Mouse (Mus musculus): Measurements from ENCODE around the gene Stt3b. TPM values are rescaled to one million over a fixed set of nuclear protein-coding genes. Genes with fewer than 3 reads are reported as not detected.
A peak's percentile ranks its signal among the peaks of the same experiment; 100 is the strongest.

Gene Stt3b
- total and polyA plus RNA-seq, 2 experiments from 2014 or later, result 66.0 to 111 TPM

GRCm38 (mm10) chr9:115349106-115349505 lies 38.9 kb upstream of the Stt3b start:
- no peaks in the 10 kb centered on the region for H3K27me3 ChIP-seq (ENCODE audit: insufficient read depth, low read length)
- no peak overlapping the region for H3K4me2 ChIP-seq (ENCODE audit: low read depth, low read length)
- H3K9me3 ChIP-seq (ENCODE audit: low read length), result no peaks in the 10 kb centered on the region
- no peak overlapping the region for H3K9ac ChIP-seq (replicated peaks; ENCODE audit: low read length)
- DNase-seq (ENCODE audit: low spot score) (no peak), ATAC-seq (no peak)
- H3K4me1 ChIP-seq (ENCODE audit: insufficient read depth, low read length), result no peaks in the 10 kb centered on the region
- H3K36me3 ChIP-seq (ENCODE audit: insufficient read depth, low read length), result no peaks in the 10 kb centered on the region
- WGBS, result 77% methylated on average over 1 of the region's 1 CpGs
- no peak overlapping the region for H3K27ac ChIP-seq
- no peak overlapping the region for H3K4me3 ChIP-seq (ENCODE audit: low read length)
- TF ChIP-seq CTCF (IDR thresholded peaks at IDR 0.05; ENCODE audit: low read depth), result no peak

GRCm38 (mm10) chr9:115344930-115345329 lies 34.7 kb upstream of the Stt3b start:
- Histone ChIP-seq H3K4me1 (ENCODE audit: insufficient read depth, low read length) (peaks cover 3% of the 10 kb centered on the region; the same call in 1 of the 2 replicates), H3K9me3 (ENCODE audit: low read length) (no peaks in the 10 kb centered on the region), H3K27ac (no peak overlapping the region), H3K27me3 (ENCODE audit: insufficient read depth, low read length) (no peaks in the 10 kb centered on the region), H3K36me3 (ENCODE audit: insufficient read depth, low read length) (no peaks in the 10 kb centered on the region), H3K4me3 (ENCODE audit: low read length) (no peak overlapping the region), H3K9ac (replicated peaks; ENCODE audit: low read length) (no peak overlapping the region), H3K4me2 (ENCODE audit: low read depth, low read length) (no peak overlapping the region)
- no peak for TF ChIP-seq CTCF (IDR thresholded peaks at IDR 0.05; ENCODE audit: low read depth)
- ATAC-seq (no peak), DNase-seq (ENCODE audit: low spot score) (no peak)
- 93% methylated on average over 3 of the region's 3 CpGs for WGBS

- Histone ChIP-seq H3K9ac (replicated peaks; ENCODE audit: low read length) (no peak overlapping the region), H3K27me3 (ENCODE audit: insufficient read depth, low read length) (no peaks in the 10 kb centered on the region), H3K4me2 (ENCODE audit: low read depth, low read length) (no peak overlapping the region), H3K9me3 (ENCODE audit: low read length) (no peaks in the 10 kb centered on the region), H3K36me3 (ENCODE audit: insufficient read depth, low read length) (no peaks in the 10 kb centered on the region), H3K4me1 (ENCODE audit: insufficient read depth, low read length) (peaks cover 5% of the 10 kb centered on the region), H3K27ac (no peak overlapping the region), H3K4me3 (ENCODE audit: low read length) (no peak overlapping the region)
- TF ChIP-seq CTCF (IDR thresholded peaks at IDR 0.05; ENCODE audit: low read depth), result no peak
- ATAC-seq (no peak), DNase-seq (ENCODE audit: low spot score) (no peak)
- WGBS, result 75% methylated on average over 9 of the region's 9 CpGs
Observed at GRCm38 (mm10) chr9:115341576-115341975, 31.4 kb upstream of the Stt3b start.

GRCm38 (mm10) chr9:115340212-115340815 lies 30.1 kb upstream of the Stt3b start:
- no peak for TF ChIP-seq CTCF (IDR thresholded peaks at IDR 0.05; ENCODE audit: low read depth)
- Histone ChIP-seq H3K27me3 (ENCODE audit: insufficient read depth, low read length) (no peaks in the 10 kb centered on the region), H3K9me3 (ENCODE audit: low read length) (no peaks in the 10 kb centered on the region), H3K4me3 (ENCODE audit: low read length) (no peak overlapping the region), H3K9ac (replicated peaks; ENCODE audit: low read length) (no peak overlapping the region), H3K36me3 (ENCODE audit: insufficient read depth, low read length) (no peaks in the 10 kb centered on the region), H3K27ac (no peak overlapping the region), H3K4me2 (ENCODE audit: low read depth, low read length) (no peak overlapping the region), H3K4me1 (ENCODE audit: insufficient read depth, low read length) (peaks cover 5% of the 10 kb centered on the region)
- 33% methylated on average over 12 of the region's 12 CpGs for WGBS
- DNase-seq (ENCODE audit: low spot score) (peak; percentile 55), ATAC-seq (no peak)

GRCm38 (mm10) chr9:115338816-115339215 lies 28.6 kb upstream of the Stt3b start:
- H3K27ac ChIP-seq, result no peak overlapping the region
- ATAC-seq (no peak), DNase-seq (ENCODE audit: low spot score) (peak; percentile 63)
- no peak overlapping the region for H3K4me3 ChIP-seq (ENCODE audit: low read length)
- H3K9me3 ChIP-seq (ENCODE audit: low read length), result no peaks in the 10 kb centered on the region
- no peak for TF ChIP-seq CTCF (IDR thresholded peaks at IDR 0.05; ENCODE audit: low read depth)
- H3K27me3 ChIP-seq (ENCODE audit: insufficient read depth, low read length), result no peaks in the 10 kb centered on the region
- 29% methylated on average over 6 of the region's 6 CpGs for WGBS
- H3K36me3 ChIP-seq (ENCODE audit: insufficient read depth, low read length), result no peaks in the 10 kb centered on the region
- H3K4me1 ChIP-seq (ENCODE audit: insufficient read depth, low read length), result peaks cover 5% of the 10 kb centered on the region
- H3K4me2 ChIP-seq (ENCODE audit: low read depth, low read length), result no peak overlapping the region
- no peak overlapping the region for H3K9ac ChIP-seq (replicated peaks; ENCODE audit: low read length)

GRCm38 (mm10) chr9:115333016-115333415 lies 22.8 kb upstream of the Stt3b start:
- H3K4me3 ChIP-seq (ENCODE audit: low read length), result no peak overlapping the region
- no peaks in the 10 kb centered on the region for H3K36me3 ChIP-seq (ENCODE audit: insufficient read depth, low read length)
- no peaks in the 10 kb centered on the region for H3K27me3 ChIP-seq (ENCODE audit: insufficient read depth, low read length)
- no peak overlapping the region for H3K27ac ChIP-seq
- 86% methylated on average over 12 of the region's 12 CpGs for WGBS
- no peaks in the 10 kb centered on the region for H3K9me3 ChIP-seq (ENCODE audit: low read length)
- no peak overlapping the region for H3K9ac ChIP-seq (replicated peaks; ENCODE audit: low read length)
- no peaks in the 10 kb centered on the region for H3K4me1 ChIP-seq (ENCODE audit: insufficient read depth, low read length)
- DNase-seq (ENCODE audit: low spot score) (no peak), ATAC-seq (no peak)
- no peak for TF ChIP-seq CTCF (IDR thresholded peaks at IDR 0.05; ENCODE audit: low read depth)
- H3K4me2 ChIP-seq (ENCODE audit: low read depth, low read length), result no peak overlapping the region

GRCm38 (mm10) chr9:115332339-115332738 lies 22.1 kb upstream of the Stt3b start:
- Histone ChIP-seq H3K4me3 (ENCODE audit: low read length) (no peak overlapping the region), H3K36me3 (ENCODE audit: insufficient read depth, low read length) (no peaks in the 10 kb centered on the region), H3K27me3 (ENCODE audit: insufficient read depth, low read length) (no peaks in the 10 kb centered on the region), H3K9ac (replicated peaks; ENCODE audit: low read length) (no peak overlapping the region), H3K4me1 (ENCODE audit: insufficient read depth, low read length) (no peaks in the 10 kb centered on the region), H3K4me2 (ENCODE audit: low read depth, low read length) (no peak overlapping the region), H3K9me3 (ENCODE audit: low read length) (no peaks in the 10 kb centered on the region), H3K27ac (no peak overlapping the region)
- WGBS, result 84% methylated on average over 7 of the region's 7 CpGs
- ATAC-seq (no peak), DNase-seq (ENCODE audit: low spot score) (no peak)
- no peak for TF ChIP-seq CTCF (IDR thresholded peaks at IDR 0.05; ENCODE audit: low read depth)

Data from hindbrain, postnatal 0 days (tissue).